Mouse (Mus musculus) CH12.LX (cell line): ENCODE results near the gene Larp1. TPM values are rescaled to one million over a fixed set of nuclear protein-coding genes. Genes with fewer than 3 reads are reported as not detected.

Experiments used
- DNase-seq: peaks from one replicate; pipeline ENCODE4 v3.0.0-alpha.2; 2013; ENCODE audit errors: extremely low read depth
- H3K27ac ChIP-seq: 2 replicates; pipeline ENCODE4 v1.5.1; 2012; ENCODE audit warnings: low read depth, mild to moderate bottlenecking, control low read depth, moderate library complexity; ENCODE audit not compliant: insufficient read depth
- H3K27me3 ChIP-seq: replicated peaks from 2 replicates; pipeline ENCODE3; 2012; ENCODE audit warnings: inconsistent platforms
- H3K36me3 ChIP-seq, 2 experiments: replicated peaks in 1 of 2; 2 replicates each; pipeline versions ENCODE3 to v1.6.1; 2012; ENCODE audit warnings: inconsistent platforms in 1 of 2, low read length in 1 of 2, mild to moderate bottlenecking in 1 of 2, mixed read lengths in 1 of 2, moderate library complexity in 1 of 2; ENCODE audit not compliant: control insufficient read depth in 1 of 2, insufficient read depth in 1 of 2
- H3K4me1 ChIP-seq, 2 experiments: 2 replicates each; pipeline ENCODE4 v1.6.1; 2012; ENCODE audit warnings: inconsistent platforms in 1 of 2, moderate library complexity in 1 of 2; ENCODE audit not compliant: insufficient read depth in 2 of 2, control insufficient read depth in 1 of 2
- H3K4me2 ChIP-seq: 2 replicates; pipeline ENCODE4 v1.6.1; 2012; ENCODE audit warnings: low read depth, mild to moderate bottlenecking, control low read depth; ENCODE audit not compliant: poor library complexity, insufficient read depth, severe bottlenecking
- H3K4me3 ChIP-seq, 3 experiments: fragments of 150-350 bp in 1 of 3; sonication (generic) in 1 of 3; replicated peaks in 1 of 3; 2 replicates each; pipeline versions ENCODE3 to v1.5.1; 2011 to 2012; ENCODE audit warnings: low read depth in 2 of 3, low read length in 2 of 3, mild to moderate bottlenecking in 2 of 3, moderate library complexity in 2 of 3, control low read depth in 1 of 3, improper control_type of control experiment in 1 of 3, inconsistent platforms in 1 of 3, mixed read lengths in 1 of 3; ENCODE audit not compliant: poor library complexity in 1 of 3
- H3K79me2 ChIP-seq: replicated peaks from 2 replicates; pipeline ENCODE4 v1.6.1; 2012; ENCODE audit warnings: mild to moderate bottlenecking, moderate library complexity; ENCODE audit not compliant: control insufficient read depth, poor library complexity, insufficient read depth, severe bottlenecking; ENCODE audit errors: extremely low read depth
- H3K9ac ChIP-seq: 2 replicates; pipeline ENCODE4 v1.6.1; 2012; ENCODE audit warnings: low read depth, mild to moderate bottlenecking, control low read depth, moderate library complexity; ENCODE audit not compliant: insufficient read depth
- H3K9me3 ChIP-seq: replicated peaks from 2 replicates; pipeline ENCODE3; 2012; ENCODE audit warnings: low read length, inconsistent platforms, mixed read lengths
- EP300 ChIP-seq: IDR thresholded peaks from 2 replicates; pipeline ENCODE4 v1.6.1; 2011; ENCODE audit warnings: low read length, improper control_type of control experiment
- ETS1 ChIP-seq: conservative IDR thresholded peaks from 2 replicates; pipeline ENCODE4 v1.6.1; 2012; ENCODE audit warnings: low read depth, mild to moderate bottlenecking, inconsistent platforms, low read length, improper control_type of control experiment, moderate library complexity
- IRF4 ChIP-seq: IDR thresholded peaks from 2 replicates; pipeline ENCODE4 v1.6.1; 2014; ENCODE audit warnings: low read depth, mild to moderate bottlenecking, inconsistent platforms, low read length, improper control_type of control experiment
- MAX ChIP-seq: IDR thresholded peaks from 2 replicates; pipeline ENCODE4 v1.6.1; 2011; ENCODE audit warnings: low read length, improper control_type of control experiment
- MYC ChIP-seq: IDR thresholded peaks from 2 replicates; pipeline ENCODE4 v1.6.1; 2011; ENCODE audit warnings: low read depth, mild to moderate bottlenecking, improper control_type of control experiment, low read length
- POLR2AphosphoS2 ChIP-seq: IDR thresholded peaks from 2 replicates; pipeline ENCODE4 v1.6.1; 2011; ENCODE audit warnings: low read depth, low read length, improper control_type of control experiment
- UBTF ChIP-seq: IDR thresholded peaks from 2 replicates; pipeline ENCODE4 v1.6.1; 2012; ENCODE audit warnings: low read depth, mild to moderate bottlenecking, inconsistent platforms, low read length, improper control_type of control experiment, moderate library complexity
- USF1 ChIP-seq: IDR thresholded peaks from 2 replicates; pipeline ENCODE4 v1.6.1; 2014; ENCODE audit warnings: low read depth, mild to moderate bottlenecking, inconsistent platforms, low read length, improper control_type of control experiment
- USF2 ChIP-seq: conservative IDR thresholded peaks from 2 replicates; pipeline ENCODE4 v1.6.1; 2011; ENCODE audit warnings: low read depth, low read length, improper control_type of control experiment
- ZMIZ1 ChIP-seq: IDR thresholded peaks from 2 replicates; pipeline ENCODE4 v1.6.1; 2012; ENCODE audit warnings: low read depth, mild to moderate bottlenecking, inconsistent platforms, low read length, improper control_type of control experiment
- dilution Hi-C: fragments of 300-500 bp; cut with MboI; formaldehyde crosslinking; loops from 2 replicates; pipeline ENCODE4 v1.14.3; 2020; ENCODE audit warnings: low sequenced_read_pairs; ENCODE audit not compliant: extremely low pct_unique_long_range_greater_than_20kb, extremely low pct_ligation_motif_present
- in situ Hi-C: fragments of 300-500 bp; cut with MboI; formaldehyde crosslinking; loops from 3 replicates; pipeline ENCODE4 v1.14.3; 2019; ENCODE audit warnings: low sequenced_read_pairs, low pct_ligation_motif_present, low pct_unique_long_range_greater_than_20kb, mixed read lengths
- polyA plus RNA-seq: library from polyadenylated mRNA; unstranded; fragments of >175 nt; gene quantifications from 2 replicates; pipeline ENCODE4 v1.2.1, GENCODE M21; 2012; ENCODE audit warnings: low read depth; ENCODE audit not compliant: insufficient read length
- total RNA-seq, 2 experiments: library from RNA; depleted of rRNA; stranded (reverse); fragments of 300-350 nt in 1 of 2; fragments of >200 nt in 1 of 2; gene quantifications; 2 replicates each; pipeline ENCODE4 v1.2.3; 2012 to 2014

Larp1 gene
- total and polyA plus RNA-seq, 3 experiments = 38.2 to 284 (median 94.1) TPM

GRCm38 (mm10) chr11:58077270-58077669, 68.4 kb downstream of the Larp1 start:
- in situ Hi-C loops (no loop called here), dilution Hi-C loops (no loop called here)
- TF ChIP-seq POLR2AphosphoS2 (no peak), ZMIZ1 (no peak), USF2 (no peak), USF1 (no peak), MYC (no peak)
- no peak overlapping the region for H3K9ac ChIP-seq
- peaks cover 12% of the 10 kb centered on the region for H3K9me3 ChIP-seq
- H3K4me1 ChIP-seq = peaks cover 0 to 7% of the 10 kb centered on the region in 2 experiments; a peak in 1 of 4 replicates
- H3K27ac ChIP-seq = no peak overlapping the region
- no peaks in the 10 kb centered on the region for H3K79me2 ChIP-seq
- no peak overlapping the region for H3K4me3 ChIP-seq
- H3K4me2 ChIP-seq = no peak overlapping the region
- DNase-seq = no peak
- no peaks in the 10 kb centered on the region for H3K36me3 ChIP-seq
- H3K27me3 ChIP-seq = no peaks in the 10 kb centered on the region

GRCm38 (mm10) chr11:58081716-58082115, 72.9 kb downstream of the Larp1 start:
- Histone ChIP-seq H3K79me2 (no peaks in the 10 kb centered on the region), H3K27ac (no peak overlapping the region), H3K4me1 (peaks cover 0 to 16% of the 10 kb centered on the region in 2 experiments; a peak in 2 of 4 replicates), H3K27me3 (no peaks in the 10 kb centered on the region), H3K36me3 (no peaks in the 10 kb centered on the region), H3K9me3 (peaks cover 9% of the 10 kb centered on the region), H3K4me2 (no peak overlapping the region), H3K4me3 (no peak overlapping the region), H3K9ac (no peak overlapping the region)
- in situ Hi-C loops = loop anchor here (10.0 kb wide), 1 partner anchor 277 kb away; the partner anchor contains the start of gene Sap30l
- DNase-seq = no peak
- TF ChIP-seq MAX (no peak), ETS1 (peak; percentile 43)
- dilution Hi-C loops = no loop called here

- dilution Hi-C loops (no loop called here), in situ Hi-C loops (no loop called here)
- H3K9ac ChIP-seq = no peak overlapping the region
- no peaks in the 10 kb centered on the region for H3K36me3 ChIP-seq
- no peaks in the 10 kb centered on the region for H3K27me3 ChIP-seq
- H3K4me3 ChIP-seq = no peak overlapping the region
- no peaks in the 10 kb centered on the region for H3K79me2 ChIP-seq
- H3K4me2 ChIP-seq = no peak overlapping the region
- H3K9me3 ChIP-seq = no peaks in the 10 kb centered on the region
- H3K27ac ChIP-seq = no peak overlapping the region
- no peak for DNase-seq
- peaks cover 9 to 25% of the 10 kb centered on the region in 2 experiments for H3K4me1 ChIP-seq
- TF ChIP-seq EP300 (peak; percentile 56), IRF4 (peak; percentile 85), UBTF (no peak)
Measured at GRCm38 (mm10) chr11:58092541-58092940, 83.7 kb downstream of the Larp1 start.
